Mouse (Mus musculus) right cerebral cortex, postnatal 4 days (tissue): ENCODE measurements around the gene Tex45.

Experiments
- DNase-seq: peaks from one replicate; pipeline ENCODE4 v3.0.0-alpha.2; 2022

Gene Tex45

GRCm38 (mm10) chr8:3492901-3493844 lies 22.5 kb downstream of the Tex45 start, which contains the start of gene Zfp358:
Gene Zfp358, plus strand, starts transcription at chr8:3493138.
- DNase-seq = peak; percentile 80

- DNase-seq = no peak
These were observed 23.2 kb downstream of the Tex45 start for GRCm38 (mm10) chr8:3493845-3494208.

- peak; percentile 30 for DNase-seq
These were observed 25.1 kb downstream of the Tex45 start for GRCm38 (mm10) chr8:3495578-3496427.

GRCm38 (mm10) chr8:3496428-3496748 lies 25.7 kb downstream of the Tex45 start:
- no peak for DNase-seq

DNA sequence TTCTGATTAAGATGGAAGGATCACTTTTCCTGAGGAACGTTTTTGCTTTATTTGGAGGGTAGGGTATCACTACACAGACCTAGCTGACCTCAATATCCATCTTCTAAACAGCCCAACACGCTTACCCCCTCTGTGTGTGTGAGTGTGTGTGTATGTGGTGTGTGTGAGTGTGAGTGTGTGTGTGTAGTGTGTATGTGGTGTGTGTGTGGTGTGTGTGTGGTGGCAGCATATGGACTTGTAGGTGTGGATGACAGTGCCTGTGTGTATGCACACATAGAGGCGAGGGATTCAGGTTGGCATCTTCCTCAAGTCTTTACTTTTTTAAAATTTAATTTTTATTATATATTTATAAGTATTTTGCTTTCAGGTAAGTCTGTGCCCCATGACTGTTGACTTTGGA lies 27.9 kb downstream of the Tex45 start:
- no peak for DNase-seq

- no peak for DNase-seq
These were observed 29.1 kb downstream of the Tex45 start for GRCm38 (mm10) chr8:3499751-3500150.

- DNase-seq = peak; percentile 97
These were observed 29.8 kb downstream of the Tex45 start, which contains the start of gene Mcoln1 for GRCm38 (mm10) chr8:3500235-3501090. Gene Mcoln1, plus strand, starts transcription at chr8:3500457.

- no peak for DNase-seq
These were observed 31.6 kb downstream of the Tex45 start for GRCm38 (mm10) chr8:3502217-3502616.

DNA sequence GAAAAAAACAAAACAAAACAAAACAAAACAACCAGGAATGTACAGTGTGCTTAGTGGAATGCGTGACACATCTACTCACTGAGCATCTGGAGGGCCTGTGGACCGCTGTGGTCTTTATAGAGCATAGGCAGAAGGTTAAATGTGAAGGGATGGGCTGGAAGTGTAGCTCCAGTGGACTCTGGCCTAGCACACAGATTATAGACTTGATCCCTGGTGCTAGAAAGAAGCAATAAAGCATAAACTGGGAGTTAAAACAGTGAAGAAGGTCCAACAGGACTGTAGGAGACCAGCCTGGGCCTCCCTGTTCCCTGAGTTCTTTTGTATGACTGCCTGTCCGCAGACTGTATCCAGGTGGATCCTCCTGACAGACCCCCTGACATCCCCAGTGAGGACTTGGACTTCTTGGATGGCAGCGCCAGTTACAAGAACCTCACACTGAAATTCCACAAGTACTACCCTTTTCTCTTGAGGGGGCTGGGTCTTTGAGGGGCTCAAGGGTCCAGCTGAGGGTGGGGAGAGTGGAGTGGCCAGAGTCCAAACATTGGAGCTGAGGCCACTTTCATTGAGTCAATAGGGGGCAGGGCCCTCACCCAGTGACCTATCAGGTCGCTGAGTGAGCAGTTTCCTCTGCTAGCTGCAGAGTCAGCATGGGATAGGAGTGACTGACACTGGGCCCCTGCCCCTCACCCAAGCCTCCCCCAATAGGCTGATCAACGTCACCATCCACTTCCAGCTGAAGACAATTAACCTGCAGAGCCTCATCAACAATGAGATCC lies 37.5 kb downstream of the Tex45 start:
- DNase-seq = no peak

GRCm38 (mm10) chr8:3514681-3515247 lies 44.1 kb downstream of the Tex45 start:
- DNase-seq = no peak

GRCm38 (mm10) chr8:3515260-3515671 lies 44.6 kb downstream of the Tex45 start, which contains the start of gene Pnpla6:
Gene Pnpla6, plus strand, starts transcription at chr8:3515384.
- DNase-seq = peak; percentile 83

GRCm38 (mm10) chr8:3515771-3516417 lies 45.2 kb downstream of the Tex45 start:
- peak; percentile 52 for DNase-seq

DNA sequence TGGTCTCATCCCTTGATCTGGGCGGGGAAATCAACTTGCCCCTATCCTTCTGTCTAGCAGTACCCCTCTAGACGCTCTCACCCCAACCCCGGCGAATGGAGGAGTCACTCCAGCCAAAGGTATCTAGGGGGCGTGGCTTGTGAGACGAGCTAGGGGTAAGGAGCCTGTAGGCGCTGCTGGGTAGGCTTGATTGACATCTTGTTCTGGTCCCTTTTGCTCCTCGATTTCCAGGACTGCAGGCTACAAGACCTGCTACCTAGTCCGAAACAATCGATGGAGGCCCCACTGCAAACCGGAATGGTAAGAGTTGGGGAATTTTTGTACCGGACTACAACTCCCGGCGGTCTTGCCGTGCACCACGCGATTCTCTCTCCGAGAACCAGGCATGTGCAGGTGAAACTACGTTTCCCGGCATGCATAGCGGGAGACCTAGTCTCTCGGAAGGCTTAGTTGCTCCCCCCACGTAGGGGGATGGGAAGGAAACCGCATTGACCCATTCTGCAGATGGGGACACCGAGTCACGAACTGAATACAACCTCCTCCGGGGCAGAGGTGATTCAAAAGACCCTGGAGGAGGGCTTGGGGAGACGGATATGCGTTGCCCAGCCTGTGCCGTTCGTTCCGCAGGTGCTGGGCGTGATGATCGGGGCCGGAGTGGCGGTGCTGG lies 45.9 kb downstream of the Tex45 start:
- peak; percentile 88 for DNase-seq

GRCm38 (mm10) chr8:3517117-3517495 lies 46.4 kb downstream of the Tex45 start:
- DNase-seq = peak; percentile 67

- no peak for DNase-seq
These were observed 51.5 kb downstream of the Tex45 start for GRCm38 (mm10) chr8:3522007-3522697.

DNA sequence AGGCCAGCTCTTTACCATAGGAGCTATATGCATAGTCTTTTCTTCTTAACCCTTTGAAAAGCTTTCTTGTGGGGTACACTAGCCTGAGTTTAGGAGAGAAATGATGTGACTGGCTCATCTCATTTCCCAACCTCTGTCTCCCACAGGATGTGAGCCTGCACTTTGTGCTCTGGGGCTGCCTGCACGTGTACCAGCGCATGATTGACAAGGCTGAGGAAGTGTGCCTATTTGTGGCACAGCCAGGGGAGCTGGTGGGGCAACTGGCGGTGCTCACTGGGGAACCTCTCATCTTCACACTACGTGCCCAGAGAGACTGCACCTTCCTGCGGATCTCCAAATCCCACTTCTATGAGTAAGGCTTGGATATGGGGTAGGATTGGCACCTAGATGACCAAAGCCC lies 60.2 kb downstream of the Tex45 start:
- no peak for DNase-seq

- no peak for DNase-seq
These were observed 61.3 kb downstream of the Tex45 start for GRCm38 (mm10) chr8:3531936-3532335.

GRCm38 (mm10) chr8:3536053-3536841 lies 65.6 kb downstream of the Tex45 start:
- no peak for DNase-seq
